Mouse (Mus musculus) liver, postnatal 0 days (tissue): Measurements from ENCODE around the gene Hist1h2bb.

Source experiments
- CTCF ChIP-seq: sonication (generic); IDR thresholded peaks from 2 replicates; pipeline ENCODE4 v1.5.1; 2016; ENCODE audit warnings: antibody characterized with exemption, low read depth
- EP300 ChIP-seq: IDR thresholded peaks from 2 replicates; pipeline ENCODE4 v1.6.1; 2016; ENCODE audit warnings: antibody characterized with exemption, low read depth, mild to moderate bottlenecking

DNA sequence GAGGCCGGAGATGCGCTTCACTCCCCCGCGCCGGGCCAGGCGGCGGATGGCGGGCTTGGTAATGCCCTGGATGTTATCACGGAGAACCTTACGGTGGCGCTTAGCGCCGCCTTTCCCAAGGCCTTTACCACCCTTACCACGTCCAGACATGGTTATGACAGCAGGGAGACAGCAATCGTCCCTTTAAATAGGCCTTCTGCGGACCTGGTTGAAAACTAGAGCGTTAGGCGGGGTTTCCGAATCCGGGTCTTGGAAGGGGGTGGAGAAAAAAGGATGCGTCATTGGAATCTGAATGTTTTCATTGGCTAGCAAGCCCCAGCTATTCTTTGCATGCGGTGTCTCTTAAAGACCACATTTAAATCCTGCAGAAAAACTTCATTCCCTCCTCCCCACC lies 48.2 kb upstream of the Hist1h2bb start, which contains the start of gene Hist1h4c:
- peak; percentile 34 for TF ChIP-seq CTCF
- peak; percentile 96 for TF ChIP-seq EP300
